Mouse (Mus musculus): ENCODE results near the gene Lrrtm4. TPM values are rescaled to one million over a fixed set of nuclear protein-coding genes. Genes with fewer than 3 reads are reported as not detected.

The Lrrtm4 gene
- polyA plus RNA-seq, 1 experiment from 2014 or later = 1.1 TPM

- WGBS = 74% methylated on average over 13 of the region's 13 CpGs
- Histone ChIP-seq H3K27me3 (ENCODE audit: control insufficient read depth, insufficient read depth, low read length) (no peaks in the 10 kb centered on the region), H3K4me3 (replicated peaks; ENCODE audit: low read length) (no peak overlapping the region), H3K4me2 (ENCODE audit: low read depth, low read length) (no peak overlapping the region), H3K27ac (ENCODE audit: low read length) (no peak overlapping the region), H3K9me3 (replicated peaks; ENCODE audit: control insufficient read depth, low read length) (no peaks in the 10 kb centered on the region), H3K4me1 (ENCODE audit: control insufficient read depth, insufficient read depth, low read length) (no peaks in the 10 kb centered on the region), H3K9ac (ENCODE audit: low read length) (no peak overlapping the region), H3K36me3 (ENCODE audit: control insufficient read depth, insufficient read depth, low read length) (no peaks in the 10 kb centered on the region)
- no peak for ATAC-seq (ENCODE audit: insufficient read depth, low FRiP score)
Measured at GRCm38 (mm10) chr6:80856910-80857543, 838.4 kb downstream of the Lrrtm4 start.

Other genes starting within 250 kb of the Lrrtm4 start
- not detected in 2 replicates for gene Gm20594, start 201.0 kb upstream of the Lrrtm4 start, polyA plus RNA-seq (2015; fragmentation: Nextera tagmentation; extraction: Ambion mirVana)

All from stomach, embryonic 16.5 days (tissue).